Mouse (Mus musculus): ENCODE results near the gene Abi3bp. TPM values are rescaled to one million over a fixed set of nuclear protein-coding genes. Genes with fewer than 3 reads are reported as not detected.
A peak's percentile ranks its signal among the peaks of the same experiment; 100 is the strongest.

The Abi3bp gene
- total and polyA plus RNA-seq, 3 experiments = 4.8 to 6.4 (median 5.6) TPM

DNA sequence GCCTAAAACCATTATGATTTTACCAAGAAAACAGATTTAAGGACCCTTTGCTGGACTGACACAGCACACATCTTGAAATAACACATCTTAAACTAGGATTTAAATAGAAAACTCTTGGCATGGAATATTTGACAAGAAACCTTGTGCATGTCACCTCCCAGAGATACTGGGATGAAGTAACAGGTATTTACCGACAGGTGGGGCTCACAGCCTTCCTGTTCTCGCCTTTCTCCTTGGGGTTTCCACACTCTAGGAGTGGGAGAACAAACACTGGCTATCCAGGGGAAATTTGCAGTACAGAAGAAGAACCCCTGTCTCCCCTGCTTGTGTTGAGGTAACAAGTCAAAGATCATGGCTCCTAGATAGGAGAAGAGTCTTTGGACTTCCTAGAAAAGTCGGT lies 22.8 kb downstream of the Abi3bp start:
- 68% methylated on average over 3 of the region's 3 CpGs for WGBS

DNA sequence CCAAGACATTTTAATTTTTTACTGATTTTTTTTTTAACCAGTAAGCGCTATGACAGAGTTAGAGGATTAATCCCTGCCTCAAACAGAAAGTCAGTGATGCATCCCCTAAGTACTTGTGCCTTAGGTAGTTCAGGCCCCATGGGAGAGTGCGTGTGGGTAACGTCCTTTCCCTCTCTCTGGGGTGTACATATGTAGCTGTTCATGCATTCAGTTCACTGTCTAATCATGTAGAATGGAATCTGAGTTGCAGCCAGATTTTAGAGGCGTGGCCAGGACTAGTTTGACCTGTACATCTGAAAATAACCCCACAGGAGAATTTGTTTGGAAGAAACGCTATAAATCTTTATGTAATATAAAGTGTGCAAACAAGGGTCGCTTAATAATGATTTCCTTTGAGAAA lies 23.4 kb downstream of the Abi3bp start:
- Histone ChIP-seq H3K27me3 (ENCODE audit: control insufficient read depth, insufficient read depth, low read length) (no peaks in the 10 kb centered on the region), H3K79me2 (replicated peaks; ENCODE audit: control insufficient read depth, insufficient read depth, low read length) (no peaks in the 10 kb centered on the region), H3K4me3 (no peak overlapping the region), H3K4me1 (ENCODE audit: control insufficient read depth, insufficient read depth, low read length) (peaks cover 5% of the 10 kb centered on the region), H3K9ac (ENCODE audit: low read depth, low read length) (no peak overlapping the region), H3K27ac (no peak overlapping the region; the same call in 1 of the 2 replicates), H3K36me3 (ENCODE audit: control insufficient read depth, insufficient read depth, low read length) (no peaks in the 10 kb centered on the region)
- intact Hi-C loops (cut with DNase I) = no loop called here
- DNase-seq = no peak
- TF ChIP-seq EP300 (IDR thresholded peaks at IDR 0.05; ENCODE audit: insufficient read depth, low read depth, low read length) = no peak
- no peak for TF ChIP-seq POLR2A (IDR thresholded peaks at IDR 0.05; ENCODE audit: insufficient read depth, low read depth, low read length)
- no peak for TF ChIP-seq CTCF (IDR thresholded peaks at IDR 0.05)
- WGBS = 44% methylated on average over 6 of the region's 6 CpGs

More for the DNA sequence above, 22.8 kb downstream of the Abi3bp start:
- H3K36me3 ChIP-seq (ENCODE audit: control insufficient read depth, insufficient read depth, low read length) = no peaks in the 10 kb centered on the region
- no peak overlapping the region for H3K27ac ChIP-seq
- no peak overlapping the region for H3K4me3 ChIP-seq
- no peak for DNase-seq
- H3K9ac ChIP-seq (ENCODE audit: low read depth, low read length) = no peak overlapping the region
- no peaks in the 10 kb centered on the region for H3K27me3 ChIP-seq (ENCODE audit: control insufficient read depth, insufficient read depth, low read length)
- TF ChIP-seq CTCF (IDR thresholded peaks at IDR 0.05) = peak; percentile 69
- no peak for TF ChIP-seq EP300 (IDR thresholded peaks at IDR 0.05; ENCODE audit: insufficient read depth, low read depth, low read length)
- TF ChIP-seq POLR2A (IDR thresholded peaks at IDR 0.05; ENCODE audit: insufficient read depth, low read depth, low read length) = no peak
- no peaks in the 10 kb centered on the region for H3K79me2 ChIP-seq (replicated peaks; ENCODE audit: control insufficient read depth, insufficient read depth, low read length)
- intact Hi-C loops (cut with DNase I) = loop anchor here (1.0 kb wide), 1 partner anchor 177 kb away; no protein-coding TSS in a partner anchor
- peaks cover 5% of the 10 kb centered on the region for H3K4me1 ChIP-seq (ENCODE audit: control insufficient read depth, insufficient read depth, low read length)

DNA sequence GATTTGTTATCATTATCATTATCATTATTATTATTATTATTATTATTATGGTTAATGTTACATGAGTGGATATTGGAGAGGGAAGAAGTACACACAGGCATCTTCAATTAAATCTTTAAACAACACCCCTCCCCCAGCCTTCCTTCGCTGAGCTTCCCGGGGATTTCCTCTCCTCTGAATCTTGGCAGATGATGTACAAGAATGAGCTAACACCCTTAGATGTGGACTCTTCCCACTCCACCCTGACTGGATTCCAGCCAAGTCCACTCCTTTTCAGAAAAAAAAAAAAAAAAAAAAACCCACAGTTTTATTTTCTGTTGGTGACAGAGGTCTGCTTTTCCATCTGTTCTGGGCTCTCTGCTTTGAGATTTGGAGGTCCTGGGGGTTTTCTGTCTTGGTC lies 23.8 kb downstream of the Abi3bp start:
- 38% methylated on average over 2 of the region's 2 CpGs for WGBS
- Histone ChIP-seq H3K27me3 (ENCODE audit: control insufficient read depth, insufficient read depth, low read length) (no peaks in the 10 kb centered on the region), H3K4me3 (no peak overlapping the region), H3K27ac (peak overlapping the region; percentile 16; the same call in 1 of the 2 replicates), H3K9ac (ENCODE audit: low read depth, low read length) (no peak overlapping the region), H3K36me3 (ENCODE audit: control insufficient read depth, insufficient read depth, low read length) (no peaks in the 10 kb centered on the region), H3K4me1 (ENCODE audit: control insufficient read depth, insufficient read depth, low read length) (peaks cover 5% of the 10 kb centered on the region), H3K79me2 (replicated peaks; ENCODE audit: control insufficient read depth, insufficient read depth, low read length) (no peaks in the 10 kb centered on the region)
- peak; percentile 26 to 51 for DNase-seq
- intact Hi-C loops (cut with DNase I) = no loop called here
- no peak for TF ChIP-seq CTCF (IDR thresholded peaks at IDR 0.05)
- TF ChIP-seq EP300 (IDR thresholded peaks at IDR 0.05; ENCODE audit: insufficient read depth, low read depth, low read length) = 0 out of 2 replicates have a peak, but pooled peaks have one; percentile 52

DNA sequence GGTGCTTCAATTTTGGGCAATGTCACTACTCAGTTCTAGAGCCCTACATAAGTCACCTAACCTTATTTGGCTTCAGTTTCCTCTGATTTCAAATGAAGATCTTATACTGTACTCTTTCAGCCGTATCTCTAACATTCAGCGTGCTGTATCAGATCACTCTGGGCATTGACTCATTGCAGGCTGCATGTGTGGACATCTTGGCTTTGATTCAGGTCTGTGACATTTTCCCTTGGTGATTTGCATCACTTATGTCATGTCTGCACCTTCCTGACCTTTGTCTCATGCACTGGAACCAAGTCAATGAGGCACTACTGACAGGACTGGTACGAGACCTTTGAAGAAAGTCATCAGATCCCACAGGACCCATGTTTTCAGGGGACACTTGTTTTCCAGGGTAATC lies 24.5 kb downstream of the Abi3bp start:
- H3K4me3 ChIP-seq = no peak overlapping the region
- no peak for TF ChIP-seq CTCF (IDR thresholded peaks at IDR 0.05)
- TF ChIP-seq POLR2A (IDR thresholded peaks at IDR 0.05; ENCODE audit: insufficient read depth, low read depth, low read length) = no peak
- TF ChIP-seq EP300 (IDR thresholded peaks at IDR 0.05; ENCODE audit: insufficient read depth, low read depth, low read length) = no peak
- 44% methylated on average over 3 of the region's 3 CpGs for WGBS
- H3K9ac ChIP-seq (ENCODE audit: low read depth, low read length) = no peak overlapping the region
- intact Hi-C loops (cut with DNase I) = no loop called here
- peak overlapping the region; percentile 16; the same call in 1 of the 2 replicates for H3K27ac ChIP-seq
- H3K27me3 ChIP-seq (ENCODE audit: control insufficient read depth, insufficient read depth, low read length) = no peaks in the 10 kb centered on the region
- no peaks in the 10 kb centered on the region for H3K36me3 ChIP-seq (ENCODE audit: control insufficient read depth, insufficient read depth, low read length)
- peaks cover 5% of the 10 kb centered on the region for H3K4me1 ChIP-seq (ENCODE audit: control insufficient read depth, insufficient read depth, low read length)
- no peaks in the 10 kb centered on the region for H3K79me2 ChIP-seq (replicated peaks; ENCODE audit: control insufficient read depth, insufficient read depth, low read length)
- no peak for DNase-seq

GRCm38 (mm10) chr16:56503941-56504340 lies 26.3 kb downstream of the Abi3bp start:
- WGBS = 87% methylated on average over 2 of the region's 2 CpGs
- DNase-seq = no peak
- H3K27me3 ChIP-seq (ENCODE audit: control insufficient read depth, insufficient read depth, low read length) = no peaks in the 10 kb centered on the region
- peaks cover 5% of the 10 kb centered on the region for H3K4me1 ChIP-seq (ENCODE audit: control insufficient read depth, insufficient read depth, low read length)
- H3K79me2 ChIP-seq (replicated peaks; ENCODE audit: control insufficient read depth, insufficient read depth, low read length) = no peaks in the 10 kb centered on the region
- no peak overlapping the region for H3K9ac ChIP-seq (ENCODE audit: low read depth, low read length)
- no peaks in the 10 kb centered on the region for H3K36me3 ChIP-seq (ENCODE audit: control insufficient read depth, insufficient read depth, low read length)
- no peak overlapping the region for H3K27ac ChIP-seq
- TF ChIP-seq CTCF (IDR thresholded peaks at IDR 0.05) (no peak), POLR2A (IDR thresholded peaks at IDR 0.05; ENCODE audit: insufficient read depth, low read depth, low read length) (no peak), EP300 (IDR thresholded peaks at IDR 0.05; ENCODE audit: insufficient read depth, low read depth, low read length) (no peak)
- no peak overlapping the region for H3K4me3 ChIP-seq
- intact Hi-C loops (cut with DNase I) = no loop called here

GRCm38 (mm10) chr16:56518024-56518423 lies 40.3 kb downstream of the Abi3bp start:
- H3K4me1 ChIP-seq (ENCODE audit: control insufficient read depth, insufficient read depth, low read length) = peaks cover 2% of the 10 kb centered on the region
- intact Hi-C loops (cut with DNase I) = no loop called here
- no peaks in the 10 kb centered on the region for H3K79me2 ChIP-seq (replicated peaks; ENCODE audit: control insufficient read depth, insufficient read depth, low read length)
- no peak overlapping the region for H3K27ac ChIP-seq
- H3K27me3 ChIP-seq (ENCODE audit: control insufficient read depth, insufficient read depth, low read length) = no peaks in the 10 kb centered on the region
- H3K4me3 ChIP-seq = no peak overlapping the region
- H3K36me3 ChIP-seq (ENCODE audit: control insufficient read depth, insufficient read depth, low read length) = no peaks in the 10 kb centered on the region
- no peak overlapping the region for H3K9ac ChIP-seq (ENCODE audit: low read depth, low read length)
- no peak for DNase-seq
- TF ChIP-seq POLR2A (IDR thresholded peaks at IDR 0.05; ENCODE audit: insufficient read depth, low read depth, low read length) (no peak), CTCF (IDR thresholded peaks at IDR 0.05) (no peak), EP300 (IDR thresholded peaks at IDR 0.05; ENCODE audit: insufficient read depth, low read depth, low read length) (no peak)
- WGBS = 45% methylated on average over 9 of the region's 9 CpGs
